Mouse (Mus musculus) CH12.LX (cell line): Measurements from ENCODE around the gene Nanos2. TPM values are rescaled to one million over a fixed set of nuclear protein-coding genes. Genes with fewer than 3 reads are reported as not detected.
A peak's percentile ranks its signal among the peaks of the same experiment; 100 is the strongest.

Experiments
- DNase-seq: peaks from one replicate; pipeline ENCODE4 v3.0.0-alpha.2; 2013; ENCODE audit errors: extremely low read depth
- H3K27ac ChIP-seq: 2 replicates; pipeline ENCODE4 v1.5.1; 2012; ENCODE audit warnings: low read depth, mild to moderate bottlenecking, control low read depth, moderate library complexity; ENCODE audit not compliant: insufficient read depth
- H3K27me3 ChIP-seq: replicated peaks from 2 replicates; pipeline ENCODE3; 2012; ENCODE audit warnings: inconsistent platforms
- H3K36me3 ChIP-seq, 2 experiments: replicated peaks in 1 of 2; 2 replicates each; pipeline versions ENCODE3 to v1.6.1; 2012; ENCODE audit warnings: inconsistent platforms in 1 of 2, low read length in 1 of 2, mild to moderate bottlenecking in 1 of 2, mixed read lengths in 1 of 2, moderate library complexity in 1 of 2; ENCODE audit not compliant: control insufficient read depth in 1 of 2, insufficient read depth in 1 of 2
- H3K4me1 ChIP-seq, 2 experiments: 2 replicates each; pipeline ENCODE4 v1.6.1; 2012; ENCODE audit warnings: inconsistent platforms in 1 of 2, moderate library complexity in 1 of 2; ENCODE audit not compliant: insufficient read depth in 2 of 2, control insufficient read depth in 1 of 2
- H3K4me2 ChIP-seq: 2 replicates; pipeline ENCODE4 v1.6.1; 2012; ENCODE audit warnings: low read depth, mild to moderate bottlenecking, control low read depth; ENCODE audit not compliant: poor library complexity, insufficient read depth, severe bottlenecking
- H3K4me3 ChIP-seq, 3 experiments: fragments of 150-350 bp in 1 of 3; sonication (generic) in 1 of 3; replicated peaks in 1 of 3; 2 replicates each; pipeline versions ENCODE3 to v1.5.1; 2011 to 2012; ENCODE audit warnings: low read depth in 2 of 3, low read length in 2 of 3, mild to moderate bottlenecking in 2 of 3, moderate library complexity in 2 of 3, control low read depth in 1 of 3, improper control_type of control experiment in 1 of 3, inconsistent platforms in 1 of 3, mixed read lengths in 1 of 3; ENCODE audit not compliant: poor library complexity in 1 of 3
- H3K79me2 ChIP-seq: replicated peaks from 2 replicates; pipeline ENCODE4 v1.6.1; 2012; ENCODE audit warnings: mild to moderate bottlenecking, moderate library complexity; ENCODE audit not compliant: control insufficient read depth, poor library complexity, insufficient read depth, severe bottlenecking; ENCODE audit errors: extremely low read depth
- H3K9ac ChIP-seq: 2 replicates; pipeline ENCODE4 v1.6.1; 2012; ENCODE audit warnings: low read depth, mild to moderate bottlenecking, control low read depth, moderate library complexity; ENCODE audit not compliant: insufficient read depth
- H3K9me3 ChIP-seq: replicated peaks from 2 replicates; pipeline ENCODE3; 2012; ENCODE audit warnings: low read length, inconsistent platforms, mixed read lengths
- CTCF ChIP-seq, 2 experiments: IDR thresholded peaks in 1 of 2; conservative IDR thresholded peaks in 1 of 2; 2 replicates each; pipeline ENCODE4 v1.5.1; 2011 to 2012; ENCODE audit warnings: low read depth in 2 of 2, low read length in 2 of 2, improper control_type of control experiment in 1 of 2, inconsistent platforms in 1 of 2, mild to moderate bottlenecking in 1 of 2, moderate library complexity in 1 of 2
- E2F4 ChIP-seq: IDR thresholded peaks from 2 replicates; pipeline ENCODE4 v1.6.1; 2011; ENCODE audit warnings: low read depth, low read length, improper control_type of control experiment; ENCODE audit not compliant: insufficient replicate concordance
- ELF1 ChIP-seq: IDR thresholded peaks from 2 replicates; pipeline ENCODE4 v1.6.1; 2014; ENCODE audit warnings: low read depth, mild to moderate bottlenecking, inconsistent platforms, low read length, improper control_type of control experiment
- EP300 ChIP-seq: IDR thresholded peaks from 2 replicates; pipeline ENCODE4 v1.6.1; 2011; ENCODE audit warnings: low read length, improper control_type of control experiment
- IRF4 ChIP-seq: IDR thresholded peaks from 2 replicates; pipeline ENCODE4 v1.6.1; 2014; ENCODE audit warnings: low read depth, mild to moderate bottlenecking, inconsistent platforms, low read length, improper control_type of control experiment
- JUN ChIP-seq: IDR thresholded peaks from 2 replicates; pipeline ENCODE4 v1.6.1; 2011; ENCODE audit warnings: low read depth, mild to moderate bottlenecking, low read length, improper control_type of control experiment, moderate library complexity; ENCODE audit not compliant: insufficient read depth
- MAZ ChIP-seq: IDR thresholded peaks from 2 replicates; pipeline ENCODE4 v1.6.1; 2012; ENCODE audit warnings: low read depth, mild to moderate bottlenecking, inconsistent platforms, low read length, improper control_type of control experiment, moderate library complexity
- MEF2A ChIP-seq: IDR thresholded peaks from 2 replicates; pipeline ENCODE4 v1.6.1; 2014; ENCODE audit warnings: low read depth, mild to moderate bottlenecking, inconsistent platforms, low read length, improper control_type of control experiment, borderline replicate concordance
- MXI1 ChIP-seq: IDR thresholded peaks from 2 replicates; pipeline ENCODE4 v1.6.1; 2011; ENCODE audit warnings: mild to moderate bottlenecking, low read depth, low read length, improper control_type of control experiment
- NELFE ChIP-seq: IDR thresholded peaks from 2 replicates; pipeline ENCODE4 v1.6.1; 2011; ENCODE audit warnings: low read depth, low read length, improper control_type of control experiment
- NRF1 ChIP-seq: IDR thresholded peaks from 2 replicates; pipeline ENCODE4 v1.6.1; 2014; ENCODE audit warnings: low read depth, mild to moderate bottlenecking, inconsistent platforms, low read length, improper control_type of control experiment, moderate library complexity
- POLR2A ChIP-seq: IDR thresholded peaks from 2 replicates; pipeline ENCODE4 v1.6.1; 2011; ENCODE audit warnings: low read depth, mild to moderate bottlenecking, improper control_type of control experiment, low read length
- RAD21 ChIP-seq: IDR thresholded peaks from 2 replicates; pipeline ENCODE4 v1.6.1; 2011; ENCODE audit warnings: low read depth, mild to moderate bottlenecking, low read length, improper control_type of control experiment, moderate library complexity
- SIN3A ChIP-seq: IDR thresholded peaks from 2 replicates; pipeline ENCODE4 v1.6.1; 2012; ENCODE audit warnings: low read length, improper control_type of control experiment, inconsistent platforms
- TCF12 ChIP-seq: IDR thresholded peaks from 2 replicates; pipeline ENCODE4 v1.6.1; 2014; ENCODE audit warnings: low read depth, mild to moderate bottlenecking, inconsistent platforms, low read length, improper control_type of control experiment
- UBTF ChIP-seq: IDR thresholded peaks from 2 replicates; pipeline ENCODE4 v1.6.1; 2012; ENCODE audit warnings: low read depth, mild to moderate bottlenecking, inconsistent platforms, low read length, improper control_type of control experiment, moderate library complexity
- dilution Hi-C: fragments of 300-500 bp; cut with MboI; formaldehyde crosslinking; loops from 2 replicates; pipeline ENCODE4 v1.14.3; 2020; ENCODE audit warnings: low sequenced_read_pairs; ENCODE audit not compliant: extremely low pct_unique_long_range_greater_than_20kb, extremely low pct_ligation_motif_present
- in situ Hi-C: fragments of 300-500 bp; cut with MboI; formaldehyde crosslinking; loops from 3 replicates; pipeline ENCODE4 v1.14.3; 2019; ENCODE audit warnings: low sequenced_read_pairs, low pct_ligation_motif_present, low pct_unique_long_range_greater_than_20kb, mixed read lengths
- polyA plus RNA-seq: library from polyadenylated mRNA; unstranded; fragments of >175 nt; gene quantifications from 2 replicates; pipeline ENCODE4 v1.2.1, GENCODE M21; 2012; ENCODE audit warnings: low read depth; ENCODE audit not compliant: insufficient read length
- total RNA-seq, 2 experiments: library from RNA; depleted of rRNA; stranded (reverse); fragments of 300-350 nt in 1 of 2; fragments of >200 nt in 1 of 2; gene quantifications; 2 replicates each; pipeline ENCODE4 v1.2.3; 2012 to 2014

Gene Nanos2
- total and polyA plus RNA-seq, 3 experiments = not detected

DNA sequence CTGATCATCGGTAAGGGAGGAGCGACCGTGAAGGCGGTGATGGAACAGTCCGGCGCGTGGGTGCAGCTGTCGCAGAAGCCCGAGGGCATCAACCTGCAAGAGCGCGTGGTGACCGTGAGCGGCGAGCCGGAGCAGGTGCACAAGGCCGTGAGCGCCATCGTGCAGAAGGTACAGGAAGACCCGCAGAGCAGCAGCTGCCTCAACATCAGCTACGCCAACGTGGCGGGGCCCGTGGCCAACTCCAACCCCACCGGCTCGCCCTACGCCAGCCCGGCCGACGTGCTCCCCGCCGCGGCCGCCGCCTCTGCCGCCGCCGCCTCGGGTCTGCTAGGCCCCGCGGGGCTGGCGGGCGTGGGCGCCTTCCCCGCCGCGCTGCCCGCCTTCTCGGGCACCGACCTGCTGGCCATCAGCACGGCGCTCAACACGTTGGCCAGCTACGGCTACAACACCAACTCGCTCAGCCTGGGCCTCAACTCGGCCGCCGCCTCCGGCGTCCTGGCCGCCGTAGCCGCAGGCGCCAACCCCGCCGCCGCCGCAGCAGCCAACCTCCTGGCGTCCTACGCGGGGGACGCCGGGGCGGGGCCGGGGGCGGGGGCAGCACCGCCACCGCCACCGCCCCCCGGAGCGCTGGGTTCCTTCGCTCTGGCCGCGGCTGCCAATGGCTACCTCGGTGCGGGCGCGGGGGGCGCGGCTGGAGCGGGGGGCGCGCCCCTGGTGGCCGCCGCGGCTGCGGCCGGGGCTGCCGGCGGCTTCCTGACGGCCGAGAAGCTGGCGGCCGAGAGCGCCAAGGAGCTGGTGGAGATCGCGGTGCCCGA is 29.4 kb upstream of the Nanos2 start:
- peak overlapping the region; percentile 16 to 90 (median 22) for H3K4me3 ChIP-seq
- H3K9ac ChIP-seq = peak overlapping the region; percentile 73
- H3K4me2 ChIP-seq = peak overlapping the region; percentile 83
- peak; percentile 34; the same call in 1 of the 2 replicates for TF ChIP-seq UBTF
- TF ChIP-seq SIN3A = no peak
- TF ChIP-seq MXI1 = peak; percentile 37; the same call in 1 of the 2 replicates
- peak; percentile 56; the same call in 1 of the 2 replicates for TF ChIP-seq POLR2A
- TF ChIP-seq NELFE = 0 out of 2 replicates have a peak, but pooled peaks have one; percentile 33
- H3K4me1 ChIP-seq = peaks cover 13 to 24% of the 10 kb centered on the region in 2 experiments
- no peak for DNase-seq
- 0 out of 2 replicates have a peak, but pooled peaks cover 3% of the 10 kb centered on the region for H3K79me2 ChIP-seq
- peaks cover 94% of the 10 kb centered on the region for H3K27me3 ChIP-seq
- H3K27ac ChIP-seq = no peak overlapping the region
- in situ Hi-C loops = no loop called here
- H3K9me3 ChIP-seq = peaks cover 9% of the 10 kb centered on the region
- no peaks in the 10 kb centered on the region for H3K36me3 ChIP-seq
- dilution Hi-C loops = no loop called here

GRCm38 (mm10) chr7:18958384-18958766 is 28.8 kb upstream of the Nanos2 start:
- Histone ChIP-seq H3K4me3 (peak overlapping the region in 2 of 3 experiments; percentile 22 to 90), H3K9me3 (peaks cover 9% of the 10 kb centered on the region), H3K27me3 (peaks cover 96% of the 10 kb centered on the region), H3K36me3 (no peaks in the 10 kb centered on the region), H3K4me1 (peaks cover 14 to 28% of the 10 kb centered on the region in 2 experiments), H3K27ac (no peak overlapping the region), H3K9ac (peak overlapping the region; percentile 73), H3K79me2 (0 out of 2 replicates have a peak, but pooled peaks cover 3% of the 10 kb centered on the region), H3K4me2 (peak overlapping the region; percentile 83)
- in situ Hi-C loops = no loop called here
- TF ChIP-seq TCF12 (no peak), IRF4 (no peak), EP300 (no peak), CTCF (conservative IDR thresholded peaks at IDR 0.05 in 1 of 2, IDR thresholded peaks at IDR 0.05 in 1 of 2; ENCODE audit: low read depth in 2 of 2, low read length in 2 of 2) (no peak), ELF1 (no peak), MAZ (no peak), JUN (no peak), E2F4 (no peak), NRF1 (no peak), MEF2A (no peak), RAD21 (no peak)
- DNase-seq = no peak
- dilution Hi-C loops = no loop called here
